Mouse (Mus musculus) midbrain, embryonic 15.5 days (tissue): ENCODE measurements around the gene Stx7. TPM values are rescaled to one million over a fixed set of nuclear protein-coding genes. Genes with fewer than 3 reads are reported as not detected.

Source experiments
- ATAC-seq: fragments of 200-750 bp; cut with Nextera tagmentation; replicated peaks from 2 replicates; pipeline ENCODE4 v1.8.0; 2017; ENCODE audit warnings: moderate TSS enrichment
- H3K27ac ChIP-seq: fragments of 300-500 bp; sonication (generic); 2 replicates; pipeline ENCODE4 v1.5.1; 2015; ENCODE audit warnings: mild to moderate bottlenecking, inconsistent platforms
- H3K27me3 ChIP-seq: fragments of 300-500 bp; sonication (generic); replicated peaks from 2 replicates; pipeline ENCODE4 v1.6.1; 2015; ENCODE audit warnings: inconsistent platforms
- H3K36me3 ChIP-seq: fragments of 300-500 bp; sonication (generic); replicated peaks from 2 replicates; pipeline ENCODE4 v1.6.1; 2015; ENCODE audit warnings: inconsistent platforms
- H3K4me1 ChIP-seq: fragments of 300-500 bp; sonication (generic); 2 replicates; pipeline ENCODE4 v1.6.1; 2015; ENCODE audit warnings: inconsistent platforms
- H3K4me2 ChIP-seq: fragments of 300-500 bp; sonication (generic); 2 replicates; pipeline ENCODE4 v1.6.1; 2015; ENCODE audit warnings: inconsistent platforms, mild to moderate bottlenecking, moderate library complexity
- H3K4me3 ChIP-seq: fragments of 300-500 bp; sonication (generic); 2 replicates; pipeline ENCODE4 v1.5.1; 2015; ENCODE audit warnings: mild to moderate bottlenecking, inconsistent platforms
- H3K9ac ChIP-seq: fragments of 300-500 bp; sonication (generic); 2 replicates; pipeline ENCODE4 v1.6.1; 2015; ENCODE audit warnings: mild to moderate bottlenecking, inconsistent platforms
- H3K9me3 ChIP-seq: fragments of 300-500 bp; sonication (generic); 2 replicates; pipeline ENCODE4 v1.6.1; 2016; ENCODE audit warnings: inconsistent platforms
- WGBS: fragments of 180-500 bp; shearing (Covaris S2); methylation state at CpG from one replicate; pipeline ENCODE4 v1.1.7; 2015; ENCODE audit warnings: mixed read lengths; 5-methylcytosine and 5-hydroxymethylcytosine counted together
- polyA plus RNA-seq: library from polyadenylated mRNA; unstranded; fragments of >200 nt; fragmentation: Nextera tagmentation; extraction: Ambion mirVana; gene quantifications from 2 replicates; pipeline ENCODE4 v1.2.1, GENCODE M21; 2015

Stx7 gene
- polyA plus RNA-seq, 1 experiment from 2014 or later = 340 TPM

GRCm38 (mm10) chr10:24142735-24143134 lies 6.4 kb upstream of the Stx7 start:
- H3K36me3 ChIP-seq = no peaks in the 10 kb centered on the region
- no peak overlapping the region for H3K9ac ChIP-seq
- no peak overlapping the region for H3K27ac ChIP-seq
- H3K27me3 ChIP-seq = no peaks in the 10 kb centered on the region
- H3K9me3 ChIP-seq = no peaks in the 10 kb centered on the region
- WGBS = 87% methylated on average over 3 of the region's 3 CpGs
- no peak for ATAC-seq
- H3K4me1 ChIP-seq = no peaks in the 10 kb centered on the region
- H3K4me2 ChIP-seq = no peak overlapping the region
- H3K4me3 ChIP-seq = no peak overlapping the region

- no peak for ATAC-seq
- Histone ChIP-seq H3K4me1 (peaks cover 31% of the 10 kb centered on the region), H3K4me3 (peak overlapping the region; percentile 95), H3K27me3 (no peaks in the 10 kb centered on the region), H3K4me2 (peak overlapping the region; percentile 56), H3K9ac (peak overlapping the region; percentile 90; the same call in 1 of the 2 replicates), H3K36me3 (peaks cover under 1% of the 10 kb centered on the region; the same call in 1 of the 2 replicates), H3K27ac (no peak overlapping the region), H3K9me3 (no peaks in the 10 kb centered on the region)
- 48% methylated on average over 7 of the region's 7 CpGs for WGBS
Observed at GRCm38 (mm10) chr10:24150086-24150485, 984 bp downstream of the Stx7 start.

GRCm38 (mm10) chr10:24158470-24159254 lies 9.6 kb downstream of the Stx7 start:
- ATAC-seq = peak; percentile 44; the same call in 1 of the 2 replicates
- Histone ChIP-seq H3K36me3 (peaks cover 26% of the 10 kb centered on the region; the same call in 1 of the 2 replicates), H3K27me3 (no peaks in the 10 kb centered on the region), H3K9me3 (no peaks in the 10 kb centered on the region), H3K27ac (no peak overlapping the region), H3K4me3 (no peak overlapping the region), H3K4me1 (0 out of 2 replicates have a peak, but pooled peaks cover 6% of the 10 kb centered on the region), H3K9ac (no peak overlapping the region), H3K4me2 (no peak overlapping the region)
- WGBS = 94% methylated on average over 12 of the region's 12 CpGs

- 65% methylated on average over 5 of the region's 5 CpGs for WGBS
- peaks cover 14% of the 10 kb centered on the region for H3K4me1 ChIP-seq
- ATAC-seq = no peak
- no peak overlapping the region for H3K4me2 ChIP-seq
- H3K27me3 ChIP-seq = no peaks in the 10 kb centered on the region
- no peak overlapping the region for H3K4me3 ChIP-seq
- H3K9me3 ChIP-seq = no peaks in the 10 kb centered on the region
- H3K36me3 ChIP-seq = peaks cover 26% of the 10 kb centered on the region; the same call in 1 of the 2 replicates
- no peak overlapping the region for H3K9ac ChIP-seq
- no peak overlapping the region for H3K27ac ChIP-seq
Observed at GRCm38 (mm10) chr10:24159575-24159974, 10.5 kb downstream of the Stx7 start.

GRCm38 (mm10) chr10:24160349-24160748 lies 11.2 kb downstream of the Stx7 start:
- WGBS = 92% methylated on average over 7 of the region's 7 CpGs
- ATAC-seq = no peak
- Histone ChIP-seq H3K4me2 (no peak overlapping the region), H3K36me3 (peaks cover 23% of the 10 kb centered on the region; the same call in 1 of the 2 replicates), H3K27ac (no peak overlapping the region), H3K4me3 (no peak overlapping the region), H3K9me3 (no peaks in the 10 kb centered on the region), H3K27me3 (no peaks in the 10 kb centered on the region), H3K9ac (no peak overlapping the region), H3K4me1 (peaks cover 19% of the 10 kb centered on the region)

- 42% methylated on average over 11 of the region's 11 CpGs for WGBS
- Histone ChIP-seq H3K9ac (no peak overlapping the region), H3K4me1 (peaks cover 23% of the 10 kb centered on the region), H3K4me2 (no peak overlapping the region), H3K36me3 (no peaks in the 10 kb centered on the region), H3K27me3 (no peaks in the 10 kb centered on the region), H3K27ac (no peak overlapping the region), H3K4me3 (no peak overlapping the region), H3K9me3 (no peaks in the 10 kb centered on the region)
- peak; percentile 31 for ATAC-seq
Observed at GRCm38 (mm10) chr10:24164137-24164908, 15.2 kb downstream of the Stx7 start.

- Histone ChIP-seq H3K4me2 (no peak overlapping the region), H3K9me3 (no peaks in the 10 kb centered on the region), H3K36me3 (no peaks in the 10 kb centered on the region), H3K4me3 (no peak overlapping the region), H3K4me1 (peaks cover 23% of the 10 kb centered on the region), H3K9ac (no peak overlapping the region), H3K27ac (peak overlapping the region; percentile 45; the same call in 1 of the 2 replicates), H3K27me3 (no peaks in the 10 kb centered on the region)
- ATAC-seq = no peak
- WGBS = 54% methylated on average over 6 of the region's 6 CpGs
Observed at GRCm38 (mm10) chr10:24164909-24165304, 15.8 kb downstream of the Stx7 start.

GRCm38 (mm10) chr10:24165526-24166055 lies 16.5 kb downstream of the Stx7 start:
- no peaks in the 10 kb centered on the region for H3K27me3 ChIP-seq
- no peaks in the 10 kb centered on the region for H3K36me3 ChIP-seq
- H3K9ac ChIP-seq = no peak overlapping the region
- no peak overlapping the region for H3K27ac ChIP-seq
- H3K9me3 ChIP-seq = no peaks in the 10 kb centered on the region
- no peak for ATAC-seq
- H3K4me1 ChIP-seq = peaks cover 23% of the 10 kb centered on the region
- WGBS = 51% methylated on average over 1 of the region's 1 CpGs
- H3K4me2 ChIP-seq = no peak overlapping the region
- H3K4me3 ChIP-seq = no peak overlapping the region

- 93% methylated on average over 11 of the region's 11 CpGs for WGBS
- peaks cover 18% of the 10 kb centered on the region for H3K4me1 ChIP-seq
- H3K27me3 ChIP-seq = no peaks in the 10 kb centered on the region
- no peaks in the 10 kb centered on the region for H3K9me3 ChIP-seq
- 0 out of 2 replicates have a peak, but pooled peaks have one; percentile 19 for ATAC-seq
- no peak overlapping the region for H3K4me2 ChIP-seq
- H3K36me3 ChIP-seq = no peaks in the 10 kb centered on the region
- no peak overlapping the region for H3K9ac ChIP-seq
- no peak overlapping the region for H3K4me3 ChIP-seq
- no peak overlapping the region for H3K27ac ChIP-seq
Observed at GRCm38 (mm10) chr10:24167978-24168583, 19.0 kb downstream of the Stx7 start.

- no peak for ATAC-seq
- H3K4me3 ChIP-seq = no peak overlapping the region
Observed at GRCm38 (mm10) chr10:24168854-24169253, 19.8 kb downstream of the Stx7 start.

GRCm38 (mm10) chr10:24171906-24172459 lies 22.9 kb downstream of the Stx7 start:
- Histone ChIP-seq H3K4me2 (no peak overlapping the region), H3K4me1 (no peaks in the 10 kb centered on the region), H3K9ac (no peak overlapping the region), H3K4me3 (no peak overlapping the region), H3K27me3 (no peaks in the 10 kb centered on the region), H3K27ac (no peak overlapping the region), H3K9me3 (no peaks in the 10 kb centered on the region), H3K36me3 (no peaks in the 10 kb centered on the region)
- ATAC-seq = no peak
- 91% methylated on average over 4 of the region's 4 CpGs for WGBS

More at GRCm38 (mm10) chr10:24168854-24169253, 19.8 kb downstream of the Stx7 start:
- Histone ChIP-seq H3K4me1 (peaks cover 16% of the 10 kb centered on the region), H3K9ac (no peak overlapping the region), H3K4me2 (no peak overlapping the region), H3K27me3 (no peaks in the 10 kb centered on the region), H3K36me3 (no peaks in the 10 kb centered on the region), H3K27ac (no peak overlapping the region), H3K9me3 (no peaks in the 10 kb centered on the region)
- 95% methylated on average over 1 of the region's 1 CpGs for WGBS
